Mouse (Mus musculus): ENCODE data around the gene Vpreb1.
"Not testable (repeated sequence)": the region's sequence is repeated elsewhere in the genome, so short reads cannot be mapped to it uniquely, and the experiment has no call there.

Vpreb1 gene

DNA sequence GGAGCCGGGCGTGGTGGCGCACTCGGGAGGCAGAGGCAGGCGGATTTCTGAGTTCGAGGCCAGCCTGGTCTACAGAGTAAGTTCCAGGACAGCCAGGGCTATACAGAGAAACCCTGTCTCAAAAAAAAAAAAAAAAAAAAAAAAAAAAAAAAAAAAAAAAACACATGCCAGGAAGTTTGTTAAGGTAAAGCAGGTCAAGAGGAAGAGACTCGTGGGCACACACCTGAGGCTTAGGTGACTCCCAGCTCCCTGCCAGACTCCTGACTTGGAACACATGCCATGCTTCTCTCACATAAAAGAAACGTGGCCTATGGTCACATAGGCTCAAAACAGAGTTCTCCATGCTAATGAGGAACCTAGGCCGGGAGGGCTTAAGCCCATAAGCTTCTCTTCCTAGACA lies 14.6 kb downstream of the Vpreb1 start:
- not testable (repeated sequence) for DNase-seq (ENCODE audit: low read depth, low spot score)

DNA sequence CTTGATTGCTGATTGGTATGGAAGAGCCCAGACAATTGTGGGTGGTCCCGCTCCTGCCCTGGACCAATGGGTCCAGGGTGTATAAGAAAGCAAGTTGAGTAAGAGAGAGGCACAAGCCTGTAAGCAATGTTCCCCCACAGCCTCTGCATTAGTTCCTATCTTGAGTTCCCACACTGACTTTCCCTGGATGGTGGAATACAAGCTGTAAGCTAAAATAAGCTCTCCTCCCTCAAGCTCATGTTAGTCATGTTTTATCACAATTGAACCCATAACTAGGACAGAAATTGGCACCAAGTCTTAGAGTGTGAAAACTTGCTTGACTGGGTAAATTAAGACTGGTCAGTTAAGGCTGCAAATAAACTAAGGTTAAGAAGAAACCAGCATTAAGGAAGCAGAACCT lies 15.1 kb downstream of the Vpreb1 start:
- DNase-seq (ENCODE audit: low read depth, low spot score): no peak

DNA sequence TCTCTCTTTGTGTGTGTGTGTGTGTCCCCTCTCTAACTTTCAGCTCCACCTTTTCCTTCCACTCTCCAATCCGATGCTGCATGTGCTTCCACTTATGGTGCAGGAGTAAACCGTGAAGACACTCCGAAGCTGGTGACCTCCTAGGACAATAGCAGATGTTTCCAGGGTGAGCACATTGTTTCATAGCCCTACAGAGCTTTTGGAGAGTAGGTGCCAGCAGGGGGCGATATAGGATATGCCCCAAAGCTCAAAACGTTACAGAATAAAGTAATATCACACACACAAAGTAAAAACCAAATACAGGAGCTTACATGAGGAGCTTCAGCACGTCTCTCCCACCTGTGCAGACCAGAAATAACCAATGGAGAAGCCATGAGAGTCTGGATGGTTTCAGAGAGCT lies 15.8 kb downstream of the Vpreb1 start:
- peak; percentile 77 for DNase-seq (ENCODE audit: low read depth, low spot score)

- DNase-seq (ENCODE audit: low read depth, low spot score): no peak
Observed at GRCm38 (mm10) chr16:16852411-16852810, 18.2 kb downstream of the Vpreb1 start.

DNA sequence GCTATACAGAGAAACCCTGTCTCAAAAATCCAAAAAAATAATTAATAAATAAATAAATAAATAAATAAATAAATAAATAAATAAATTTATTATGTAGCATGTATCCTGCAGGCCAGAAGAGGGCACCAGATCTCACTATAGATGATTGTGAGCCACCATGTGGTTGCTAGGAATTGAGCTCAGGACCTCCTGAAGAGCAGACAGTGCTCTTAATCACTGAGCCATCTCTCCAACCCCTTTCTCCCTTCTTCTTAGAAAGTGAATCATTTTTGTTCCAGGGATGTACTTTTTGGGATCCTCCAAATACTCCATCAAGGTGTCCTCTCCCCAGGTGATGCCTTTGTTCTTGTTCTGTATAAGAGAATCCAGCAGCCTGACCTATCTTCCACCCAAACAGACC lies 21.4 kb downstream of the Vpreb1 start:
- DNase-seq (ENCODE audit: low read depth, low spot score): peak; percentile 40

DNA sequence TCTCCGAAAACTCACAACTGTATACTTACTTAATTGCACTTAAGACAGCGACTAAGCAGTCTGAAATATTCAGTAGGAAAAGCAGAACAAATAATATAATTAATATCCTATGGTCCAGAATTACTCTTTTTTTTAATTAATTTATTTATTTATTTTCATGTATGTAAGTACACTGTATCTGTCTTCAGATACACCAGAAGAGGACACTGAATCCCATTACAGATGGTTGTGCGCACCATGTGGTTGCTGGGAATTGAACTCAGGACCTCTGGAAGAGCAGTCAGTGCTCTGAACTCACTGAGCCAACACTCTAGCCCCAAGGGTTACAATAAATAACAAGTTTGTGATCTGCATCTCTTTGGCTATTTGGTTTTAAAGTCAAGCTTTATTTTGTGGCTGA lies 41.0 kb downstream of the Vpreb1 start:
- DNase-seq (ENCODE audit: low read depth, low spot score): no peak

DNA sequence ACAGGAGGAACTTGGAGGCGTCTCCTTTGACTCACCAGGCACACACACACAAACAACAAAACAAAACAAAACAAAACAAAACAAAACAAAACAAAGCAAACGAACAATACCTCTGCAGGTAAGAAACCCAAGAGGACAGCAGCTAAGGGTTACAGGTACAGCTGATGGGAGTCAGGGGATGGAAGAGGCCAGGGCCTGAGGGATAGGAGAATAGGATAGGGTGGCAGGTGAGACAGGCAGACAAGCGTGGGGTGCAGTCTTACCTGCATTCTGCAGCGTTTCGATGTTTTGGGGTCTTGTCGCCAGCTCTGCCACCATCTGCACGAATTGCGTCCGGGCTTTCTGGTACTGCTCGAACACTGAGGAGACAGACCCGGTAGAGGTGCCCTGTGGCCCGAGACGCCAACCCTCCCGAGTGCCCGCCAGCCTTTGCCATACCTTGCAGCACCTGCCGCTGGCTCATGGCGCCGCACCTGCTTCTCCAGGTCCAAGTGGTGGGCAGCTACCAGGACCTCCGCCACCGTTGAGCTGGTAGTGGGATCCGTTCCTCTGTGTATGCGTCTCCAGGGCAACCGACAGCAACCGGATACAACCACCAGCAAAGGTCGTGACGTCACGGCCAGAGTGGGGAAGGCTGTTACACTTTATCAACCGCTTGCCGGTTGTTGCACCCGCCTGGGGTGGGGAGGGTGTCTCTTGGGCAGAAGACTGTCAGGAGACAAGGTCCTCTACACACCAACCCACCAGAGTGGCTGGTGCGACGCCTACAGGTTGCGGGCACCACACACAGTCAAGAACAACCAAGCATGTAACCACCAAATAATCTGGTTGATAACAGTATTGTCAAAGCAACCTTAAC lies 41.7 kb downstream of the Vpreb1 start, which contains the start of gene Spag6l:
Gene Spag6l (minus strand): TSS at position 700 of the 859 bp plus-strand sequence.
- peak; percentile 40 for DNase-seq (ENCODE audit: low read depth, low spot score)

- no peak for DNase-seq (ENCODE audit: low read depth, low spot score)
Observed at GRCm38 (mm10) chr16:16826223-16826622, 44.4 kb downstream of the Vpreb1 start.

DNA sequence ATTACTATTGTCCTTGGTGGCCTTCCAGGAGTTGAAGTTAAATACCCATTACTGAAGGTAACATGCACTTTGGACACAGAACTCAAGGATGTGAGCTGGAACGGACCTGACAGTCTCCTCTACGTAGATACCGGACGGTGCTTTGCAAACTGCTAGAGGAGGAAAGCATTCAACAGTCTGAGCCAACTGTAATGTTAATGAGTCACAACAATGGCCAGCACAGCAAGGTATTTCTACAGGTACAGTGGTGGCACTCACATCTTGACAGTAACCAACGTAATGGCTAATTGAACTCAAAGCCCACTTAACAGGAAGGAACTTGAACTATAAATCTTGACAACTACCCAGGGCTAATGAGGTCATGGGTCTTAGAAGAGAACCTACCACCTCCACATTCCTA lies 45.2 kb downstream of the Vpreb1 start:
- no peak for DNase-seq (ENCODE audit: low read depth, low spot score)

All from A20 (cell line).